ENCODE assay signal across 11 mouse cellular contexts in the genomic region with DNA sequence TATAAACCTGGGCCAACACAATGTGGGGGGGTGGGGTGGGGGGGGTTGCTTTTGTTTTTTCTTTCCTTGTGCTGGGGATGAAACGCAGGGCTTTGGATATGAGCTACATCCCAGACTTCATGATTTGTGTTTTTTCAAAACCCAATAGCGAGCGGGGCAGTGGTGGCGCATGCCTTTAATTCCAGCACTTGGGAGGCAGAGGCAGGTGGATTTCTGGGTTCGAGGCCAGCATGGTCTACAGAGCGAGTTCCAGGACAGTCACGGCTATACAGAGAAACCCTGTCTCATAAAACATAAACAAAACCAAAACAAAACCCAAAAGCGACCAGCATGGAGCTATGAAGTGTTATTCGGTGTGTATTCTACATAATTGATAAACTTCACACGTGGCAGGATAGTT. TPM values are rescaled to one million over a fixed set of nuclear protein-coding genes. Genes with fewer than 3 reads are reported as not detected.
DNase-seq lines count a peak whose midpoint lies in the region; ATAC-seq and TF ChIP-seq lines count a peak whose summit lies in the region.
"Had no signal": no experiment of that assay in that cellular context is flagged by ENCODE, and none has a peak within 500 bp of the region (broad histone marks: within the 10 kb centered on the region; RNA-seq: fewer than 3 reads in every experiment).

No protein-coding gene starts in this region.

- TF ChIP-seq CTCF in CH12.LX (conservative IDR thresholded peaks at IDR 0.05 in 1 of 2, IDR thresholded peaks at IDR 0.05 in 1 of 2; ENCODE audit: low read depth in 2 of 2, low read length in 2 of 2), result no peak

- peak overlapping the region; percentile 64 for H3K4me3 ChIP-seq in heart, embryonic 12.5 days
- H3K4me3 ChIP-seq in CH12.LX (replicated peaks in 1 of 3; ENCODE audit: low read depth in 2 of 3, low read length in 2 of 3, poor library complexity in 1 of 3), result no peak overlapping the region
- H3K4me3 ChIP-seq in forebrain, embryonic 12.5 days (replicated peaks), result peak overlapping the region; percentile 58; the same call in 1 of the 2 replicates
- H3K4me3 ChIP-seq in liver, embryonic 15.5 days (replicated peaks), result peak overlapping the region; percentile 75

- H3K79me2 ChIP-seq in CH12.LX (replicated peaks; ENCODE audit: control insufficient read depth, extremely low read depth, insufficient read depth, poor library complexity, severe bottlenecking), result no peaks in the 10 kb centered on the region

- no peaks in the 10 kb centered on the region for H3K27me3 ChIP-seq in heart, embryonic 12.5 days (replicated peaks)
- H3K27me3 ChIP-seq in CH12.LX (replicated peaks), result no peaks in the 10 kb centered on the region
- H3K27me3 ChIP-seq in forebrain, embryonic 12.5 days, result peaks cover 6% of the 10 kb centered on the region; the same call in 1 of the 2 replicates
- no peaks in the 10 kb centered on the region for H3K27me3 ChIP-seq in liver, embryonic 15.5 days

- in situ Hi-C loops in CH12.LX (cut with MboI; ENCODE audit: low pct_ligation_motif_present, low pct_unique_long_range_greater_than_20kb, low sequenced_read_pairs), result no loop called here

- H3K27ac ChIP-seq in heart, embryonic 12.5 days (ENCODE audit: poor library complexity, severe bottlenecking), result peak overlapping the region; percentile 94; the same call in 1 of the 2 replicates
- H3K27ac ChIP-seq in CH12.LX (ENCODE audit: insufficient read depth, low read depth), result no peak overlapping the region
- H3K27ac ChIP-seq in forebrain, embryonic 12.5 days, result no peak overlapping the region
- no peak overlapping the region for H3K27ac ChIP-seq in liver, embryonic 15.5 days (replicated peaks)

- ATAC-seq in heart, embryonic 12.5 days (ENCODE audit: insufficient number of reproducible peaks, low FRiP score), result no peak
- ATAC-seq in forebrain, embryonic 12.5 days (ENCODE audit: low FRiP score), result no peak
- ATAC-seq in liver, embryonic 15.5 days (ENCODE audit: insufficient read depth), result no peak

- no peak for DNase-seq in heart, adult 18-20 months
- no peak for DNase-seq in CH12.LX (ENCODE audit: extremely low read depth)
- DNase-seq in yolk sac, embryonic 10.5 days (ENCODE audit: low spot score), result no peak
- DNase-seq in spleen, postnatal 36 days (ENCODE audit: low spot score in 2 of 2), result no peak
- DNase-seq in frontal cortex, adult 2 months (ENCODE audit: extremely low spot score in 1 of 2, low spot score in 1 of 2), result no peak
- DNase-seq: gastrocnemius, postnatal 25 days; lung, adult 18-20 months; right cerebral cortex, postnatal 4 days had no signal

- no peak for TF ChIP-seq RAD21 in CH12.LX (IDR thresholded peaks at IDR 0.05; ENCODE audit: low read depth, low read length)

- H3K4me2 ChIP-seq in heart, embryonic 12.5 days, result peak overlapping the region; percentile 82
- H3K4me2 ChIP-seq in CH12.LX (ENCODE audit: insufficient read depth, low read depth, poor library complexity, severe bottlenecking), result peak overlapping the region; percentile 97; the same call in 1 of the 2 replicates
- H3K4me2 ChIP-seq in forebrain, embryonic 12.5 days, result peak overlapping the region; percentile 90
- H3K4me2 ChIP-seq in liver, embryonic 15.5 days, result peak overlapping the region; percentile 96

- H3K4me1 ChIP-seq in heart, embryonic 12.5 days (replicated peaks), result peaks cover 25% of the 10 kb centered on the region
- H3K4me1 ChIP-seq in CH12.LX (ENCODE audit: control insufficient read depth in 1 of 2, insufficient read depth in 2 of 2), result peaks cover 0 to 13% of the 10 kb centered on the region in 2 experiments; a peak in 2 of 4 replicates
- H3K4me1 ChIP-seq in forebrain, embryonic 12.5 days, result peaks cover 20% of the 10 kb centered on the region
- H3K4me1 ChIP-seq in liver, embryonic 15.5 days (replicated peaks), result peaks cover 44% of the 10 kb centered on the region

- H3K9ac ChIP-seq in heart, embryonic 12.5 days, result no peak overlapping the region
- no peak overlapping the region for H3K9ac ChIP-seq in CH12.LX (ENCODE audit: insufficient read depth, low read depth)
- H3K9ac ChIP-seq in forebrain, embryonic 12.5 days, result no peak overlapping the region
- no peak overlapping the region for H3K9ac ChIP-seq in liver, embryonic 15.5 days

- 0 out of 2 replicates have a peak, but pooled peaks cover 4% of the 10 kb centered on the region for H3K36me3 ChIP-seq in heart, embryonic 12.5 days
- peaks cover 0 to 8% of the 10 kb centered on the region in 2 experiments for H3K36me3 ChIP-seq in CH12.LX (replicated peaks in 1 of 2; ENCODE audit: control insufficient read depth in 1 of 2, insufficient read depth in 1 of 2, low read length in 1 of 2)
- no peaks in the 10 kb centered on the region for H3K36me3 ChIP-seq in forebrain, embryonic 12.5 days (replicated peaks)
- 0 out of 2 replicates have a peak, but pooled peaks cover 2% of the 10 kb centered on the region for H3K36me3 ChIP-seq in liver, embryonic 15.5 days (replicated peaks)

- no peak for TF ChIP-seq EP300 in CH12.LX (IDR thresholded peaks at IDR 0.05; ENCODE audit: low read length)

- H3K9me3 ChIP-seq in heart, embryonic 12.5 days (replicated peaks), result no peaks in the 10 kb centered on the region
- peaks cover 6% of the 10 kb centered on the region for H3K9me3 ChIP-seq in CH12.LX (replicated peaks; ENCODE audit: low read length)
- no peaks in the 10 kb centered on the region for H3K9me3 ChIP-seq in forebrain, embryonic 12.5 days
- H3K9me3 ChIP-seq in liver, embryonic 15.5 days (replicated peaks), result no peaks in the 10 kb centered on the region

- dilution Hi-C loops in CH12.LX (cut with MboI; ENCODE audit: extremely low pct_ligation_motif_present, extremely low pct_unique_long_range_greater_than_20kb, low sequenced_read_pairs), result no loop called here

- TF ChIP-seq POLR2A in CH12.LX (IDR thresholded peaks at IDR 0.05; ENCODE audit: low read depth, low read length), result no peak

- WGBS in heart, embryonic 12.5 days, result 76% methylated on average over 10 of the region's 10 CpGs
- WGBS in forebrain, embryonic 12.5 days, result 80% methylated on average over 10 of the region's 10 CpGs
- 71% methylated on average over 10 of the region's 10 CpGs for WGBS in liver, embryonic 15.5 days (ENCODE audit: insufficient replicate concordance)

TF ChIP-seq in CH12.LX, 34 proteins besides CTCF, POLR2A, EP300 and RAD21:
- TF ChIP-seq RCOR1 (conservative IDR thresholded peaks at IDR 0.05; ENCODE audit: low read depth, low read length), result no peak
- no peak for TF ChIP-seq MXI1 (IDR thresholded peaks at IDR 0.05; ENCODE audit: low read depth, low read length)
- TF ChIP-seq MAX (IDR thresholded peaks at IDR 0.05; ENCODE audit: low read length), result no peak
- TF ChIP-seq MAFK (IDR thresholded peaks at IDR 0.05; ENCODE audit: insufficient replicate concordance, low read length), result no peak
- TF ChIP-seq JUN (IDR thresholded peaks at IDR 0.05; ENCODE audit: insufficient read depth, low read depth, low read length), result no peak
- no peak for TF ChIP-seq CHD1 (IDR thresholded peaks at IDR 0.05; ENCODE audit: low read depth, low read length)
- no peak for TF ChIP-seq PAX5 (IDR thresholded peaks at IDR 0.05; ENCODE audit: low read length)
- TF ChIP-seq USF1 (IDR thresholded peaks at IDR 0.05; ENCODE audit: low read depth, low read length), result no peak

RNA-seq across cellular contexts. Expression of a gene that starts 0.9 kb away (rescaled TPM):
- polyA plus RNA-seq in heart, embryonic 12.5 days (2016; fragmentation: Nextera tagmentation; extraction: Ambion mirVana), result 108 and 116 TPM in 2 replicates
- 100 to 1,000 TPM; 177 to 179 TPM for total RNA-seq in heart, adult 18-20 months (2021)
- total RNA-seq in CH12.LX (2012; rRNA removed) (20.9 and 59.9 TPM in 2 replicates), CH12.LX (2014; rRNA removed) (75.3 and 78.5 TPM in 2 replicates)
- 26.4 and 35.9 TPM in 2 replicates for polyA plus RNA-seq in CH12.LX (2012; ENCODE audit: insufficient read length, low read depth)
- 26.9 and 30.5 TPM in 2 replicates for polyA plus RNA-seq in forebrain, embryonic 12.5 days (2016; fragmentation: Nextera tagmentation; extraction: Ambion mirVana)
- polyA plus RNA-seq in liver, embryonic 15.5 days (2015; fragmentation: Nextera tagmentation; extraction: Ambion mirVana), result 38.6 and 40.3 TPM in 2 replicates
- 26.7 and 28.5 TPM in 2 replicates for polyA plus RNA-seq in frontal cortex, adult 2 months (2012; rRNA removed)

Comparison
In these comparisons a context has a peak if more than half of its experiments do, and no peak if none do; other contexts are left out.
1. H3K4me3 ChIP-seq: peak in heart, embryonic 12.5 days (single experiment), forebrain, embryonic 12.5 days (single experiment) and liver, embryonic 15.5 days (single experiment); none in CH12.LX (0 of 3).
2. Peak in every context shown above with its lines, with median percentiles within 50 percentile points of each other: H3K4me2 ChIP-seq.